Mouse (Mus musculus): ENCODE measurements at regions not wholly inside any gene's neighbourhood (a gene's known extent, or its start where the extent isn't known, plus 50 kb on each side); places are given as distances from the start of the nearest gene placed in this dataset.
"Not testable (repeated sequence)": the region's sequence is repeated elsewhere in the genome, so short reads cannot be mapped to it uniquely, and the experiment has no call there.

- ATAC-seq: 0 out of 2 replicates have a peak, but pooled peaks have one; percentile 35
- no peak overlapping the region for H3K27ac ChIP-seq
- no peak overlapping the region for H3K4me2 ChIP-seq (ENCODE audit: low read depth, low read length)
- no peaks in the 10 kb centered on the region for H3K4me1 ChIP-seq (ENCODE audit: insufficient read depth, low read length)
- no peaks in the 10 kb centered on the region for H3K36me3 ChIP-seq (ENCODE audit: insufficient read depth, low read length)
- 49% methylated on average over 2 of the region's 2 CpGs for WGBS
- TF ChIP-seq CTCF (IDR thresholded peaks at IDR 0.05; ENCODE audit: low read depth): no peak
- H3K9ac ChIP-seq (replicated peaks; ENCODE audit: low read length): no peak overlapping the region
- H3K9me3 ChIP-seq (ENCODE audit: low read length): no peaks in the 10 kb centered on the region
- no peaks in the 10 kb centered on the region for H3K27me3 ChIP-seq (ENCODE audit: insufficient read depth, low read length)
- peak; percentile 31 for DNase-seq (ENCODE audit: low spot score)
- H3K4me3 ChIP-seq (ENCODE audit: low read length): no peak overlapping the region
These were observed 184.0 kb downstream of the Frk start for GRCm38 (mm10) chr10:34667203-34667602.

DNA sequence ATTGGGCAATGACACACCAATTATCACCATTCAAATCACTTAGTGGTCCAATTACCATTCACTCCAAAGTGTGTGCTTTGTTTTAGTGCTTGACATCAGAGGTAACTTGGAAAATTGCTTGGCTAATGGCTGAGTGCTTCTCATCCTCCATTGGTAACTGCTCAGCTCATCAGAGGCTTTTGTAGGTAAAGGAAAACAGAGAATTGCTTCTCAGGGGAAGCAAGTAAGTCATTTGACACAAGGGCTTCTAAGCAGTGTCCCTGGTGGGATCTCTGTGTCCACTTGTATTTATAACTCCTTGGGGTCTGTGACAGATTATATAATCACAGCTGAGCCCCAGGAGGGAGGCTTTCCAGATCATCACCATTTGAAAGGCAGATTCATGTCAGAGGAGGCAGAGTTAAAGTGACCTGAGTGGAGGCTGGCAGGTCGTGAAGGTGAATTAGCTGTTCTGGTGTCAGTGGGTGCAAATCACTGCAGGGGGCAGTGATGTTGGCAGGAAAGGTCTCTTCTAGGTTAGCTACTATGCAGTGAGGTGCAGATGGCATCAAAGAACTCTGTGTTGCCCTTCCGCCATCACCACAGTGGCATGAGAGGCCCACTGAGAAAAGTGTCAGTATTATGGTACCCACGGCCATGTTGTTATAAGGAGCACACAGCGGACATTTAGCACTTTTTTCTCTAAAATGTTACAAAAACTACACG, 184.7 kb downstream of the Frk start:
- H3K27me3 ChIP-seq (ENCODE audit: insufficient read depth, low read length): no peaks in the 10 kb centered on the region
- ATAC-seq: 0 out of 2 replicates have a peak, but pooled peaks have one; percentile 45

DNA sequence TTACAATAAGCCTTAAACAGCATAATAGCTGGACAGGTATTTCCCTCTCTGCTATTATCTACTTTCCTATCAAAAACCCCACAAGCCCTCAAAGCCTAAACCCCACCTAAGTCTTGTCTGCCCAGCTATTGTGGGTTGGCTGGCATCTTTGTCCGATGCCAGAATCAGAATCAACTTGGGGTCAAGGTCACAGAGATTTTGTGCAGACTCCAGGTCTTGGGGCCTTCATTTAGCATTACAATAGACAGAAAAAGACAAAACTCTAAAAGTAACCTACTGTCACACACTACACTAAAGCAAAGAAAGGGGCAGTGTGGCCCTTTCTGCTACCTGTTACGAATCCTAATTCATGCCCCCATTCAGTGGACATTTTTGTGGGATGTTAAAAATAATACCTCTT, 188.6 kb downstream of the Frk start:
- DNase-seq (ENCODE audit: low spot score): no peak
- Histone ChIP-seq H3K9ac (replicated peaks; ENCODE audit: low read length) (no peak overlapping the region), H3K4me3 (ENCODE audit: low read length) (no peak overlapping the region), H3K4me1 (ENCODE audit: insufficient read depth, low read length) (no peaks in the 10 kb centered on the region), H3K9me3 (ENCODE audit: low read length) (no peaks in the 10 kb centered on the region), H3K27ac (no peak overlapping the region), H3K4me2 (ENCODE audit: low read depth, low read length) (no peak overlapping the region), H3K27me3 (ENCODE audit: insufficient read depth, low read length) (no peaks in the 10 kb centered on the region), H3K36me3 (ENCODE audit: insufficient read depth, low read length) (no peaks in the 10 kb centered on the region)
- no peak for ATAC-seq
- WGBS: 86% methylated on average over 2 of the region's 2 CpGs
- no peak for TF ChIP-seq CTCF (IDR thresholded peaks at IDR 0.05; ENCODE audit: low read depth)

More for the DNA sequence above, 184.7 kb downstream of the Frk start:
- WGBS: 60% methylated on average over 5 of the region's 5 CpGs
- Histone ChIP-seq H3K9me3 (ENCODE audit: low read length) (no peaks in the 10 kb centered on the region), H3K27ac (no peak overlapping the region), H3K9ac (replicated peaks; ENCODE audit: low read length) (no peak overlapping the region), H3K4me3 (ENCODE audit: low read length) (no peak overlapping the region), H3K4me2 (ENCODE audit: low read depth, low read length) (no peak overlapping the region), H3K36me3 (ENCODE audit: insufficient read depth, low read length) (no peaks in the 10 kb centered on the region), H3K4me1 (ENCODE audit: insufficient read depth, low read length) (no peaks in the 10 kb centered on the region)
- TF ChIP-seq CTCF (IDR thresholded peaks at IDR 0.05; ENCODE audit: low read depth): no peak
- peak; percentile 10 for DNase-seq (ENCODE audit: low spot score)

DNA sequence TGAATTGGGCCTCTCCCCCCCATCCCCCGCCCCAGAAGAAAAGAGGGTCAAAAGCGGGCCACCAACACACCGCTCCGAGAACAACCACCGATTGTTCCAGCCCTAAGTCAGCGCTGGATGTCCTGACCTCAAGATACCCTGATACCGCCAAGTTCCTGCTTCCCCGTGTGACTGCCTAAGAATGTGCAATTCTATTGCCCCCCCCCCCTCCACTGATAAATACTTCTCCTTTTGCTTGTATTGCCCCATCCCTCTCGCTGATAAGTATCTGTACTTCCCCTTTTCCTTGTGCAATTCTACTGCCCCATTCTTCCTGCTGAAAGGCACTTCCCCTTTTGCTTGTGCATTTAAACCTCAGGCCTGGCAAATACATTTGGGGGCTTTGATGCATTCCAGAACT, 216.2 kb downstream of the Frk start:
- H3K4me3 ChIP-seq (ENCODE audit: low read length); DNase-seq (ENCODE audit: low spot score); ATAC-seq; H3K27ac ChIP-seq; H3K4me2 ChIP-seq (ENCODE audit: low read depth, low read length); H3K9me3 ChIP-seq (ENCODE audit: low read length); H3K36me3 ChIP-seq (ENCODE audit: insufficient read depth, low read length); H3K9ac ChIP-seq (replicated peaks; ENCODE audit: low read length); H3K27me3 ChIP-seq (ENCODE audit: insufficient read depth, low read length); H3K4me1 ChIP-seq (ENCODE audit: insufficient read depth, low read length): not testable (repeated sequence)
- WGBS: 83% methylated on average over 9 of the region's 9 CpGs

DNA sequence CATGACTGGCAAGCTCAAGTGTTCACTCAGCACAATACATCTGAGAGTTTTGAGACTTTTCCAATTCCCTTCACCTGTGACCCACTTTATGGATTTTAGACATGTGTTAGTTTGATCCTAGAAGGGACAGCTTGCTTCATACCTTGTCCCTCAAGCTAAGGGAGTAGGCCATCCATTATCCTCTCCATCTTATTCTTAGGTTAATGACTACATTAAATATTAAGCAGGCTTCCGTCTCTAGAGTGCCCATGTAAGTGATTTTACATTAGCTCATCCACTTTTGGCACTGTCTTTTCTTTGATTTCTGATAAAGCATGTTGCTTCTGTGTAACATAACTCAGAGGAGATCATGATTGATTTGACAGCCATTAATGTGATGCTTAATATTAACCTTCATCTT, 218.8 kb downstream of the Frk start:
- TF ChIP-seq CTCF (IDR thresholded peaks at IDR 0.05; ENCODE audit: low read depth): no peak
- H3K36me3 ChIP-seq (ENCODE audit: insufficient read depth, low read length): no peaks in the 10 kb centered on the region
- no peaks in the 10 kb centered on the region for H3K9me3 ChIP-seq (ENCODE audit: low read length)
- WGBS: 71% methylated on average over 1 of the region's 1 CpGs
- H3K4me2 ChIP-seq (ENCODE audit: low read depth, low read length): no peak overlapping the region
- ATAC-seq (no peak), DNase-seq (ENCODE audit: low spot score) (no peak)
- H3K9ac ChIP-seq (replicated peaks; ENCODE audit: low read length): no peak overlapping the region
- no peak overlapping the region for H3K27ac ChIP-seq
- no peak overlapping the region for H3K4me3 ChIP-seq (ENCODE audit: low read length)
- no peaks in the 10 kb centered on the region for H3K27me3 ChIP-seq (ENCODE audit: insufficient read depth, low read length)
- H3K4me1 ChIP-seq (ENCODE audit: insufficient read depth, low read length): no peaks in the 10 kb centered on the region

GRCm38 (mm10) chr10:34705416-34705815, 222.2 kb downstream of the Frk start:
- no peak overlapping the region for H3K9ac ChIP-seq (replicated peaks; ENCODE audit: low read length)
- TF ChIP-seq CTCF (IDR thresholded peaks at IDR 0.05; ENCODE audit: low read depth): no peak
- no peak overlapping the region for H3K27ac ChIP-seq
- no peaks in the 10 kb centered on the region for H3K27me3 ChIP-seq (ENCODE audit: insufficient read depth, low read length)
- no peak for ATAC-seq
- H3K36me3 ChIP-seq (ENCODE audit: insufficient read depth, low read length): no peaks in the 10 kb centered on the region
- H3K4me1 ChIP-seq (ENCODE audit: insufficient read depth, low read length): no peaks in the 10 kb centered on the region
- WGBS: 83% methylated on average over 12 of the region's 12 CpGs
- no peak overlapping the region for H3K4me2 ChIP-seq (ENCODE audit: low read depth, low read length)
- no peak for DNase-seq (ENCODE audit: low spot score)
- H3K4me3 ChIP-seq (ENCODE audit: low read length): no peak overlapping the region
- H3K9me3 ChIP-seq (ENCODE audit: low read length): no peaks in the 10 kb centered on the region

DNA sequence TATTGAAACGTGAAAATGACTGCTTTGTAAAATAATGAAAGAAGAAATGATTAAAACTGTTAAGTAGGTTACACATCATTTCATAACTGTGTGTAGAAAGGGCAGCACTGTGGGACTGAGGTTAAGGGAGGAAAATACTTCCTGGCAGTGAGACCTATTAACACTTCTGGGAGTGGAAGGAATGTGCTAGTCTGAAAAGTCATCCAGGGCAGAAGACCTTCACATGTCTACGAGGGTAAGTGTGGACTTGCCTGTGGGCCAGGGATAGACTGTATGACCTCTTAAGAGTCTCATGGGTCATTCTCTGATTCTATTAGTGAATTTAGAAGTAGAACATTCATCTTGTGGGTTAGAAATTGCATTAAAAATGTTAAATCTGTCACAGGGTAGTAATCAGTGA, 248.1 kb downstream of the Frk start:
- H3K9ac ChIP-seq (replicated peaks; ENCODE audit: low read length): no peak overlapping the region
- DNase-seq (ENCODE audit: low spot score) (no peak), ATAC-seq (no peak)
- no peak overlapping the region for H3K4me2 ChIP-seq (ENCODE audit: low read depth, low read length)
- H3K4me1 ChIP-seq (ENCODE audit: insufficient read depth, low read length): no peaks in the 10 kb centered on the region
- H3K36me3 ChIP-seq (ENCODE audit: insufficient read depth, low read length): no peaks in the 10 kb centered on the region
- no peak overlapping the region for H3K27ac ChIP-seq
- no peaks in the 10 kb centered on the region for H3K9me3 ChIP-seq (ENCODE audit: low read length)
- no peaks in the 10 kb centered on the region for H3K27me3 ChIP-seq (ENCODE audit: insufficient read depth, low read length)
- H3K4me3 ChIP-seq (ENCODE audit: low read length): no peak overlapping the region
- WGBS: 76% methylated on average over 2 of the region's 2 CpGs
- TF ChIP-seq CTCF (IDR thresholded peaks at IDR 0.05; ENCODE audit: low read depth): no peak

Measured in hindbrain, postnatal 0 days (tissue).